Mouse (Mus musculus): Measurements from ENCODE around the gene Galnt9. TPM values are rescaled to one million over a fixed set of nuclear protein-coding genes. Genes with fewer than 3 reads are reported as not detected.

Gene Galnt9
- polyA plus RNA-seq, 1 experiment, result 1.3 TPM

- DNase-seq (ENCODE audit: low read depth in 1 of 2, low spot score in 2 of 2), result no peak
- H3K36me3 ChIP-seq (ENCODE audit: control insufficient read depth, insufficient read depth, low read length), result no peaks in the 10 kb centered on the region
- WGBS, result 90% methylated on average over 4 of the region's 4 CpGs
- no peak overlapping the region for H3K27ac ChIP-seq (ENCODE audit: insufficient read depth, low read length)
- H3K27me3 ChIP-seq (ENCODE audit: control insufficient read depth, insufficient read depth, low read length), result no peaks in the 10 kb centered on the region
- no peak for TF ChIP-seq POLR2A (IDR thresholded peaks at IDR 0.05; ENCODE audit: low read depth, low read length)
- TF ChIP-seq CTCF (IDR thresholded peaks at IDR 0.05; ENCODE audit: extremely low read depth, insufficient read depth, insufficient read length, insufficient replicate concordance), result no peak
- no peak overlapping the region for H3K4me3 ChIP-seq (ENCODE audit: extremely low read depth, insufficient read depth, insufficient read length)
- peaks cover 5% of the 10 kb centered on the region; the same call in 1 of the 2 replicates for H3K4me1 ChIP-seq (ENCODE audit: control insufficient read depth, insufficient read depth, insufficient read length)
Observed at GRCm38 (mm10) chr5:110579296-110579695, 35.1 kb downstream of the Galnt9 start.

GRCm38 (mm10) chr5:110580569-110581239, 36.5 kb downstream of the Galnt9 start:
- no peak overlapping the region for H3K27ac ChIP-seq (ENCODE audit: insufficient read depth, low read length)
- no peaks in the 10 kb centered on the region for H3K27me3 ChIP-seq (ENCODE audit: control insufficient read depth, insufficient read depth, low read length)
- no peak for TF ChIP-seq CTCF (IDR thresholded peaks at IDR 0.05; ENCODE audit: extremely low read depth, insufficient read depth, insufficient read length, insufficient replicate concordance)
- TF ChIP-seq POLR2A (IDR thresholded peaks at IDR 0.05; ENCODE audit: low read depth, low read length), result no peak

GRCm38 (mm10) chr5:110582647-110583538, 38.7 kb downstream of the Galnt9 start:
- Histone ChIP-seq H3K27ac (ENCODE audit: insufficient read depth, low read length) (no peak overlapping the region; the same call in 1 of the 2 replicates), H3K27me3 (ENCODE audit: control insufficient read depth, insufficient read depth, low read length) (no peaks in the 10 kb centered on the region), H3K4me1 (ENCODE audit: control insufficient read depth, insufficient read depth, insufficient read length) (peaks cover 5% of the 10 kb centered on the region; the same call in 1 of the 2 replicates), H3K36me3 (ENCODE audit: control insufficient read depth, insufficient read depth, low read length) (no peaks in the 10 kb centered on the region), H3K4me3 (ENCODE audit: extremely low read depth, insufficient read depth, insufficient read length) (no peak overlapping the region)
- no peak for DNase-seq (ENCODE audit: low read depth in 1 of 2, low spot score in 2 of 2)
- TF ChIP-seq POLR2A (IDR thresholded peaks at IDR 0.05; ENCODE audit: low read depth, low read length) (no peak), CTCF (IDR thresholded peaks at IDR 0.05; ENCODE audit: extremely low read depth, insufficient read depth, insufficient read length, insufficient replicate concordance) (no peak)
- WGBS, result 44% methylated on average over 10 of the region's 10 CpGs

More at GRCm38 (mm10) chr5:110580569-110581239, 36.5 kb downstream of the Galnt9 start:
- Histone ChIP-seq H3K4me3 (ENCODE audit: extremely low read depth, insufficient read depth, insufficient read length) (no peak overlapping the region), H3K4me1 (ENCODE audit: control insufficient read depth, insufficient read depth, insufficient read length) (peaks cover 5% of the 10 kb centered on the region; the same call in 1 of the 2 replicates), H3K36me3 (ENCODE audit: control insufficient read depth, insufficient read depth, low read length) (no peaks in the 10 kb centered on the region)
- no peak for DNase-seq (ENCODE audit: low read depth in 1 of 2, low spot score in 2 of 2)
- 92% methylated on average over 19 of the region's 19 CpGs for WGBS

- H3K4me3 ChIP-seq (ENCODE audit: extremely low read depth, insufficient read depth, insufficient read length), result no peak overlapping the region
- no peak overlapping the region for H3K27ac ChIP-seq (ENCODE audit: insufficient read depth, low read length)
- no peak for TF ChIP-seq POLR2A (IDR thresholded peaks at IDR 0.05; ENCODE audit: low read depth, low read length)
- H3K27me3 ChIP-seq (ENCODE audit: control insufficient read depth, insufficient read depth, low read length), result no peaks in the 10 kb centered on the region
- H3K36me3 ChIP-seq (ENCODE audit: control insufficient read depth, insufficient read depth, low read length), result no peaks in the 10 kb centered on the region
- peaks cover 5% of the 10 kb centered on the region; the same call in 1 of the 2 replicates for H3K4me1 ChIP-seq (ENCODE audit: control insufficient read depth, insufficient read depth, insufficient read length)
- no peak for DNase-seq (ENCODE audit: low read depth in 1 of 2, low spot score in 2 of 2)
Observed at GRCm38 (mm10) chr5:110587467-110587866, 43.3 kb downstream of the Galnt9 start.

- no peaks in the 10 kb centered on the region for H3K27me3 ChIP-seq (ENCODE audit: control insufficient read depth, insufficient read depth, low read length)
- H3K27ac ChIP-seq (ENCODE audit: insufficient read depth, low read length), result no peak overlapping the region
- WGBS, result 85% methylated on average over 8 of the region's 8 CpGs
- H3K4me1 ChIP-seq (ENCODE audit: control insufficient read depth, insufficient read depth, insufficient read length), result no peaks in the 10 kb centered on the region
- H3K4me3 ChIP-seq (ENCODE audit: extremely low read depth, insufficient read depth, insufficient read length), result no peak overlapping the region
- DNase-seq (ENCODE audit: low read depth in 1 of 2, low spot score in 2 of 2), result no peak
- H3K36me3 ChIP-seq (ENCODE audit: control insufficient read depth, insufficient read depth, low read length), result no peaks in the 10 kb centered on the region
- TF ChIP-seq CTCF (IDR thresholded peaks at IDR 0.05; ENCODE audit: extremely low read depth, insufficient read depth, insufficient read length, insufficient replicate concordance) (no peak), POLR2A (IDR thresholded peaks at IDR 0.05; ENCODE audit: low read depth, low read length) (no peak)
Observed at GRCm38 (mm10) chr5:110589833-110590232, 45.7 kb downstream of the Galnt9 start.

- no peaks in the 10 kb centered on the region for H3K27me3 ChIP-seq (ENCODE audit: control insufficient read depth, insufficient read depth, low read length)
- no peak for TF ChIP-seq CTCF (IDR thresholded peaks at IDR 0.05; ENCODE audit: extremely low read depth, insufficient read depth, insufficient read length, insufficient replicate concordance)
- no peak for TF ChIP-seq POLR2A (IDR thresholded peaks at IDR 0.05; ENCODE audit: low read depth, low read length)
- 79% methylated on average over 8 of the region's 8 CpGs for WGBS
Observed at GRCm38 (mm10) chr5:110594465-110594864, 50.3 kb downstream of the Galnt9 start.

More at GRCm38 (mm10) chr5:110594465-110594864, 50.3 kb downstream of the Galnt9 start:
- no peaks in the 10 kb centered on the region for H3K36me3 ChIP-seq (ENCODE audit: control insufficient read depth, insufficient read depth, low read length)
- H3K4me3 ChIP-seq (ENCODE audit: extremely low read depth, insufficient read depth, insufficient read length), result no peak overlapping the region
- no peaks in the 10 kb centered on the region for H3K4me1 ChIP-seq (ENCODE audit: control insufficient read depth, insufficient read depth, insufficient read length)
- peak in 1 of 2 experiments; percentile 21 for DNase-seq (ENCODE audit: low read depth in 1 of 2, low spot score in 2 of 2)
- no peak overlapping the region for H3K27ac ChIP-seq (ENCODE audit: insufficient read depth, low read length)

Measured in spleen, adult 2 months (tissue).